Mouse (Mus musculus): ENCODE data around the gene Lbh.

- TF ChIP-seq POLR2A (IDR thresholded peaks at IDR 0.05; ENCODE audit: borderline replicate concordance, insufficient read depth, low read length) (no peak), CTCF (IDR thresholded peaks at IDR 0.05; ENCODE audit: borderline replicate concordance, insufficient read depth, low read depth, low read length) (no peak)
Measured at GRCm38 (mm10) chr17:72939569-72939899, 21.4 kb downstream of the Lbh start.

Data from cerebellum, adult 2 months (tissue).